ENCODE assay signal across 9 mouse cellular contexts in genomic region chr1:151953563-151953962, GRCm38 (mm10).
A peak's percentile ranks its signal among the peaks of the same experiment; 100 is the strongest.
DNase-seq lines count a peak whose midpoint lies in the region; ATAC-seq lines count a peak whose summit lies in the region.
"Had no signal": no experiment of that assay in that cellular context is flagged by ENCODE, and none has a peak within 500 bp of the region (broad histone marks: within the 10 kb centered on the region; RNA-seq: fewer than 3 reads in every experiment).

No protein-coding gene starts in this region.

- no peak overlapping the region; the same call in 1 of the 2 replicates for H3K4me2 ChIP-seq in embryonic facial prominence, embryonic 15.5 days (replicated peaks)
- no peak overlapping the region for H3K4me2 ChIP-seq in heart, embryonic 11.5 days
- H3K4me2 ChIP-seq in liver, embryonic 13.5 days: no peak overlapping the region

- H3K36me3 ChIP-seq in embryonic facial prominence, embryonic 15.5 days: no peaks in the 10 kb centered on the region
- no peaks in the 10 kb centered on the region for H3K36me3 ChIP-seq in heart, embryonic 11.5 days (ENCODE audit: control insufficient read depth, insufficient read depth, low read length)
- H3K36me3 ChIP-seq in liver, embryonic 13.5 days: no peaks in the 10 kb centered on the region

- no peak overlapping the region for H3K4me3 ChIP-seq in embryonic facial prominence, embryonic 15.5 days (replicated peaks)
- no peak overlapping the region for H3K4me3 ChIP-seq in heart, embryonic 11.5 days (ENCODE audit: low read depth, low read length)
- no peak overlapping the region for H3K4me3 ChIP-seq in liver, embryonic 13.5 days (replicated peaks)

- H3K27ac ChIP-seq in embryonic facial prominence, embryonic 15.5 days (replicated peaks): peak overlapping the region; percentile 22; the same call in 1 of the 2 replicates
- H3K27ac ChIP-seq in heart, embryonic 11.5 days (ENCODE audit: low read depth, low read length): no peak overlapping the region
- no peak overlapping the region for H3K27ac ChIP-seq in liver, embryonic 13.5 days
- H3K27ac ChIP-seq: kidney, postnatal 0 days had no signal

- H3K9ac ChIP-seq in embryonic facial prominence, embryonic 15.5 days: no peak overlapping the region
- H3K9ac ChIP-seq in heart, embryonic 11.5 days (ENCODE audit: low read depth, low read length): no peak overlapping the region
- no peak overlapping the region for H3K9ac ChIP-seq in liver, embryonic 13.5 days

- H3K9me3 ChIP-seq in embryonic facial prominence, embryonic 15.5 days (replicated peaks): no peaks in the 10 kb centered on the region
- no peaks in the 10 kb centered on the region for H3K9me3 ChIP-seq in heart, embryonic 11.5 days (replicated peaks; ENCODE audit: control insufficient read depth, low read length)
- H3K9me3 ChIP-seq in liver, embryonic 13.5 days (replicated peaks): no peaks in the 10 kb centered on the region

- WGBS in embryonic facial prominence, embryonic 15.5 days: 16% methylated on average over 7 of the region's 7 CpGs
- WGBS in heart, embryonic 11.5 days (ENCODE audit: insufficient replicate concordance): 11% methylated on average over 6 of the region's 7 CpGs
- 23% methylated on average over 6 of the region's 7 CpGs for WGBS in liver, embryonic 13.5 days (ENCODE audit: insufficient replicate concordance)

- ATAC-seq in embryonic facial prominence, embryonic 15.5 days (ENCODE audit: insufficient number of reproducible peaks, low FRiP score, low TSS enrichment, low read depth): peak; percentile 43; the same call in 1 of the 2 replicates
- ATAC-seq in heart, embryonic 11.5 days (replicated peaks; ENCODE audit: insufficient number of reproducible peaks, low FRiP score, low TSS enrichment): peak; percentile 80
- ATAC-seq in liver, embryonic 13.5 days (ENCODE audit: low read depth): peak; percentile 48; the same call in 1 of the 2 replicates

- DNase-seq in retina, postnatal 1 day: peak; percentile 79
- no peak for DNase-seq in retina, embryonic 14.5 days (ENCODE audit: low spot score)
- peak; percentile 79 for DNase-seq in kidney, postnatal 14 days
- DNase-seq in liver, embryonic 13.5 days: no peak
- DNase-seq in ovary, postnatal 14 days (ENCODE audit: low spot score): peak; percentile 31
- DNase-seq in embryo, embryonic 10.5 days (ENCODE audit: low spot score): no peak

- peaks cover 21% of the 10 kb centered on the region for H3K4me1 ChIP-seq in embryonic facial prominence, embryonic 15.5 days
- H3K4me1 ChIP-seq in heart, embryonic 11.5 days (ENCODE audit: control insufficient read depth, insufficient read depth, low read length): peaks cover 47% of the 10 kb centered on the region
- no peaks in the 10 kb centered on the region for H3K4me1 ChIP-seq in liver, embryonic 13.5 days (replicated peaks)

- H3K27me3 ChIP-seq in embryonic facial prominence, embryonic 15.5 days: no peaks in the 10 kb centered on the region
- no peaks in the 10 kb centered on the region for H3K27me3 ChIP-seq in heart, embryonic 11.5 days (ENCODE audit: control insufficient read depth, insufficient read depth, low read length)
- no peaks in the 10 kb centered on the region for H3K27me3 ChIP-seq in liver, embryonic 13.5 days

Comparison
In these comparisons a context has a peak if more than half of its experiments do, and no peak if none do; other contexts are left out.
1. DNase-seq: peak in retina, postnatal 1 day (single experiment), kidney, postnatal 14 days (single experiment) and ovary, postnatal 14 days (single experiment); none in retina, embryonic 14.5 days (single experiment), liver, embryonic 13.5 days (single experiment) and embryo, embryonic 10.5 days (single experiment).
2. Peak in every context shown above with its lines, with median percentiles within 50 percentile points of each other: ATAC-seq.